Comparison of ENCODE assay signal across 25 mouse cellular contexts in the genomic region with DNA sequence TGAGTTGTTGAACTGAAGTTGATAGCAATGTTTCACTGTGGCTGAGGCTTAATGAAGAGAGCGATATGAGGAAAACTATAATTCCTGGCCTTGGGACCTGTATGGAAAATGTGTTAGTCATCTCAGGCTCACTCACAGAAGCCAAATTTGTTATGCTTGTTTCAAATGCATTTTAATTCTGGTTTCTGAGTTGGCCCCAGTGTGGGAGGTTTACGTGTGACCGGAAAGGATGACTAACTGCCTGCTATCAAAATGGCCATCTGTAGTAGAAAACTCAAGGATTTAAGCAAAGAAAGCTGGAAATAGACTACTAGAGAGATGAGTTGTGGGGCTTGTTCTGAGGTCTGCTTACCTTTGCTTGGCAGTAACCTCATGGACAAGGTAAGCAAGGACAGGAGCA.
DNase-seq lines count a peak whose midpoint lies in the region; ATAC-seq and TF ChIP-seq lines count a peak whose summit lies in the region.
"Had no signal": no experiment of that assay in that cellular context is flagged by ENCODE, and none has a peak within 500 bp of the region (broad histone marks: within the 10 kb centered on the region; RNA-seq: fewer than 3 reads in every experiment).

No protein-coding gene starts in this region.

- no peak overlapping the region for H3K4me3 ChIP-seq in embryonic fibroblast, embryonic 13.5 days (ENCODE audit: insufficient read depth, low read length)
- H3K4me3 ChIP-seq: heart, embryonic 13.5 days; hindbrain, embryonic 10.5 days; liver, embryonic 12.5 days; midbrain, embryonic 13.5 days; neural tube, embryonic 13.5 days had no signal

- H3K27ac ChIP-seq in embryonic fibroblast, embryonic 13.5 days (ENCODE audit: insufficient read depth, low read length) = peak overlapping the region; percentile 80
- H3K27ac ChIP-seq: heart, embryonic 13.5 days; hindbrain, embryonic 10.5 days; kidney, postnatal 0 days; liver, embryonic 12.5 days; midbrain, embryonic 13.5 days; neural tube, embryonic 13.5 days had no signal

- TF ChIP-seq POLR2A in embryonic fibroblast, embryonic 13.5 days (IDR thresholded peaks at IDR 0.05; ENCODE audit: low read depth, low read length) = no peak

- ATAC-seq in megakaryocyte progenitor cell, adult 5-6 weeks (replicated peaks; ENCODE audit: poor library complexity) = no peak
- ATAC-seq: forebrain, embryonic 14.5 days; hindbrain, embryonic 16.5 days; liver, embryonic 12.5 days; liver, postnatal 0 days; midbrain, embryonic 13.5 days had no signal

- no peak for TF ChIP-seq CTCF in embryonic fibroblast, embryonic 13.5 days (IDR thresholded peaks at IDR 0.05; ENCODE audit: borderline replicate concordance, insufficient read depth, low read length)

- peak; percentile 40 for DNase-seq in heart, adult 11 months
- DNase-seq in heart, postnatal 4 days = no peak
- DNase-seq in right cerebral cortex, postnatal 25 days = peak; percentile 28
- DNase-seq in right cerebral cortex, postnatal 14 days = no peak
- peak; percentile 66 for DNase-seq in telencephalon, adult 2 months (ENCODE audit: low read depth, low spot score)
- no peak for DNase-seq in kidney, adult 18-20 months
- DNase-seq: adrenal gland, postnatal 14 days; cerebellum, adult 11-12 months; cerebellum, postnatal 10 days; heart, postnatal 10 days; kidney, adult 8-10 months; kidney, postnatal 4 days; liver, postnatal 0 days; lung, postnatal 4 days; thymus, postnatal 14 days had no signal

- H3K4me1 ChIP-seq in embryonic fibroblast, embryonic 13.5 days (ENCODE audit: control insufficient read depth, insufficient read depth, low read length) = 0 out of 2 replicates have a peak, but pooled peaks cover 3% of the 10 kb centered on the region
- H3K4me1 ChIP-seq: heart, embryonic 13.5 days; hindbrain, embryonic 10.5 days; liver, embryonic 12.5 days had no signal

Comparison
In these comparisons a context has a peak if more than half of its experiments do, and no peak if none do; other contexts are left out.
1. DNase-seq: peak in heart, adult 11 months (single experiment), right cerebral cortex, postnatal 25 days (single experiment) and telencephalon, adult 2 months (single experiment); none in heart, postnatal 4 days (single experiment), right cerebral cortex, postnatal 14 days (single experiment) and kidney, adult 18-20 months (single experiment).